Mouse (Mus musculus) layer of hippocampus, postnatal 25 days (tissue): ENCODE measurements at regions not wholly inside any gene's neighbourhood (a gene's known extent, or its start where the extent isn't known, plus 50 kb on each side); places are given as distances from the start of the nearest gene placed in this dataset.

ENCODE experiments used
- DNase-seq, 2 experiments: peaks; one replicate each; pipeline ENCODE4 v3.0.0; 2022; ENCODE audit warnings: mixed read lengths in 2 of 2, low spot score in 1 of 2; ENCODE audit errors: extremely low spot score in 1 of 2

- DNase-seq: no peak
Observed at GRCm38 (mm10) chr12:69101965-69102364, 57.0 kb downstream of the Rps29 start.

GRCm38 (mm10) chr12:69094856-69095255 is 64.1 kb downstream of the Rps29 start:
- no peak for DNase-seq

GRCm38 (mm10) chr12:69093073-69093797 is 65.8 kb downstream of the Rps29 start:
- peak in 1 of 2 experiments; percentile 20 for DNase-seq

GRCm38 (mm10) chr12:69087928-69088609 is 70.9 kb downstream of the Rps29 start:
- peak in 1 of 2 experiments; percentile 50 for DNase-seq

GRCm38 (mm10) chr12:69085522-69086179 is 73.3 kb downstream of the Rps29 start:
- no peak for DNase-seq

- no peak for DNase-seq
Observed at GRCm38 (mm10) chr12:69084656-69085055, 74.3 kb downstream of the Rps29 start.

GRCm38 (mm10) chr12:69082051-69082450 is 76.9 kb downstream of the Rps29 start:
- no peak for DNase-seq

GRCm38 (mm10) chr12:69039553-69039952 is 119.4 kb downstream of the Rps29 start:
- no peak for DNase-seq

GRCm38 (mm10) chr12:69023594-69023993 is 135.4 kb downstream of the Rps29 start:
- DNase-seq: no peak

GRCm38 (mm10) chr12:69016705-69017306 is 142.2 kb downstream of the Rps29 start:
- no peak for DNase-seq

- no peak for DNase-seq
Observed at GRCm38 (mm10) chr12:69005141-69005540, 153.8 kb downstream of the Rps29 start.

- no peak for DNase-seq
Observed at GRCm38 (mm10) chr12:69002106-69002505, 156.9 kb downstream of the Rps29 start.

- DNase-seq: no peak
Observed at GRCm38 (mm10) chr12:68997259-68997658, 161.7 kb downstream of the Rps29 start.

- DNase-seq: peak in 1 of 2 experiments; percentile 7
Observed at GRCm38 (mm10) chr12:68996740-68997139, 162.2 kb downstream of the Rps29 start.

- no peak for DNase-seq
Observed at GRCm38 (mm10) chr12:68980640-68981039, 178.3 kb downstream of the Rps29 start.

GRCm38 (mm10) chr12:68980173-68980572 is 178.8 kb downstream of the Rps29 start:
- no peak for DNase-seq

GRCm38 (mm10) chr12:68979232-68979631 is 179.8 kb downstream of the Rps29 start:
- DNase-seq: no peak

GRCm38 (mm10) chr12:68977276-68977675 is 181.7 kb downstream of the Rps29 start:
- no peak for DNase-seq

GRCm38 (mm10) chr12:68947240-68947639 is 211.7 kb downstream of the Rps29 start:
- DNase-seq: no peak

- no peak for DNase-seq
Observed at GRCm38 (mm10) chr12:68910590-68910989, 248.4 kb downstream of the Rps29 start.

- no peak for DNase-seq
Observed at GRCm38 (mm10) chr12:68904770-68905169, 254.2 kb downstream of the Rps29 start.
